Mouse (Mus musculus) liver, adult 2 months (tissue): Measurements from ENCODE around the gene Gm20388. TPM values are rescaled to one million over a fixed set of nuclear protein-coding genes. Genes with fewer than 3 reads are reported as not detected.
A peak's percentile ranks its signal among the peaks of the same experiment; 100 is the strongest.

ENCODE experiments used
- DNase-seq: peaks from one replicate; pipeline ENCODE4 v3.0.0-alpha.2; 2011; ENCODE audit warnings: low read depth, low spot score; ENCODE audit errors: extremely low read depth
- H3K27ac ChIP-seq: fragments of 200-500 bp; replicated peaks from 2 replicates; pipeline ENCODE4 v1.5.1; 2012; ENCODE audit warnings: low read depth, mild to moderate bottlenecking, control low read depth, inconsistent platforms, low read length; ENCODE audit not compliant: insufficient read depth
- H3K27me3 ChIP-seq: fragments of 200-500 bp; 2 replicates; pipeline ENCODE4 v1.6.1; 2012; ENCODE audit warnings: mild to moderate bottlenecking, moderate library complexity, low read length, inconsistent platforms; ENCODE audit not compliant: control insufficient read depth, insufficient read depth
- H3K36me3 ChIP-seq: fragments of 200-500 bp; 2 replicates; pipeline ENCODE4 v1.6.1; 2012; ENCODE audit warnings: low read length, inconsistent platforms; ENCODE audit not compliant: control insufficient read depth, insufficient read depth
- H3K4me1 ChIP-seq: fragments of 200-500 bp; 2 replicates; pipeline ENCODE4 v1.6.1; 2011; ENCODE audit warnings: low read length; ENCODE audit not compliant: control insufficient read depth, insufficient read depth
- H3K4me3 ChIP-seq: fragments of 200-500 bp; 2 replicates; pipeline ENCODE4 v1.5.1; 2011; ENCODE audit warnings: low read depth, mild to moderate bottlenecking, control low read depth, low read length, moderate library complexity; ENCODE audit not compliant: insufficient read depth
- H3K79me2 ChIP-seq: fragments of 200-500 bp; 2 replicates; pipeline ENCODE4 v1.6.1; 2012; ENCODE audit warnings: inconsistent platforms, mild to moderate bottlenecking, low read length, moderate library complexity; ENCODE audit not compliant: control insufficient read depth, insufficient read depth
- H3K9ac ChIP-seq: fragments of 200-500 bp; 2 replicates; pipeline ENCODE4 v1.6.1; 2012; ENCODE audit warnings: low read depth, mild to moderate bottlenecking, control low read depth, inconsistent platforms, low read length
- CTCF ChIP-seq: fragments of 200-500 bp; IDR thresholded peaks from 2 replicates; pipeline ENCODE4 v1.5.1; 2011; ENCODE audit warnings: low read depth, low read length, control low read depth
- POLR2A ChIP-seq: fragments of 200-500 bp; IDR thresholded peaks from 2 replicates; pipeline ENCODE4 v1.6.1; 2011; ENCODE audit warnings: low read length, control low read depth; ENCODE audit not compliant: insufficient read depth; ENCODE audit errors: extremely low read depth
- WGBS: fragments of 180-500 bp; shearing (Covaris S2); methylation state at CpG from one replicate; pipeline ENCODE4 v1.1.7; 2018; 5-methylcytosine and 5-hydroxymethylcytosine counted together
- polyA plus RNA-seq: library from polyadenylated mRNA; depleted of rRNA; stranded (reverse); fragments of >200 nt; gene quantifications from 2 replicates; pipeline ENCODE4 v1.2.3, GENCODE M21; 2012
- total RNA-seq: library from RNA; depleted of rRNA; stranded (reverse); fragments of >200 nt; gene quantifications from 2 replicates; pipeline ENCODE4 v1.2.3, GENCODE M21; 2014

Gm20388 gene
- total and polyA plus RNA-seq, 2 experiments: 6.4 to 19.9 TPM

- 73% methylated on average over 5 of the region's 5 CpGs for WGBS
- H3K9ac ChIP-seq: no peak overlapping the region
Measured at GRCm38 (mm10) chr8:120436491-120437030, 525.9 kb downstream of the Gm20388 start.

GRCm38 (mm10) chr8:120437207-120437606, 526.6 kb downstream of the Gm20388 start:
- Histone ChIP-seq H3K27ac (peak overlapping the region; percentile 80), H3K4me3 (no peak overlapping the region), H3K9ac (no peak overlapping the region), H3K27me3 (no peaks in the 10 kb centered on the region), H3K4me1 (peaks cover 28% of the 10 kb centered on the region), H3K79me2 (no peaks in the 10 kb centered on the region), H3K36me3 (no peaks in the 10 kb centered on the region)
- no peak for TF ChIP-seq CTCF
- TF ChIP-seq POLR2A: no peak
- peak; percentile 77 for DNase-seq
- WGBS: 27% methylated on average over 1 of the region's 1 CpGs

More at GRCm38 (mm10) chr8:120436491-120437030, 525.9 kb downstream of the Gm20388 start:
- Histone ChIP-seq H3K79me2 (no peaks in the 10 kb centered on the region), H3K27me3 (no peaks in the 10 kb centered on the region), H3K4me1 (peaks cover 23% of the 10 kb centered on the region), H3K36me3 (no peaks in the 10 kb centered on the region), H3K27ac (peak overlapping the region; percentile 80), H3K4me3 (no peak overlapping the region)
- TF ChIP-seq POLR2A: no peak
- no peak for TF ChIP-seq CTCF
- DNase-seq: peak; percentile 47

GRCm38 (mm10) chr8:120437666-120438395, 527.2 kb downstream of the Gm20388 start:
- 32% methylated on average over 21 of the region's 21 CpGs for WGBS
- Histone ChIP-seq H3K4me3 (no peak overlapping the region), H3K9ac (peak overlapping the region; percentile 60), H3K79me2 (no peaks in the 10 kb centered on the region), H3K27ac (peak overlapping the region; percentile 83), H3K36me3 (no peaks in the 10 kb centered on the region), H3K4me1 (peaks cover 34% of the 10 kb centered on the region), H3K27me3 (no peaks in the 10 kb centered on the region)
- no peak for TF ChIP-seq CTCF
- no peak for TF ChIP-seq POLR2A
- peak; percentile 92 for DNase-seq

- Histone ChIP-seq H3K27me3 (no peaks in the 10 kb centered on the region), H3K27ac (no peak overlapping the region), H3K9ac (no peak overlapping the region), H3K4me3 (no peak overlapping the region), H3K4me1 (peaks cover 36% of the 10 kb centered on the region), H3K36me3 (no peaks in the 10 kb centered on the region), H3K79me2 (no peaks in the 10 kb centered on the region)
- 76% methylated on average over 19 of the region's 19 CpGs for WGBS
- TF ChIP-seq CTCF (no peak), POLR2A (no peak)
- DNase-seq: no peak
Measured at GRCm38 (mm10) chr8:120439309-120439708, 528.7 kb downstream of the Gm20388 start.

GRCm38 (mm10) chr8:120440739-120441138, 530.1 kb downstream of the Gm20388 start:
- WGBS: 93% methylated on average over 12 of the region's 12 CpGs
- no peaks in the 10 kb centered on the region for H3K36me3 ChIP-seq
- no peaks in the 10 kb centered on the region for H3K27me3 ChIP-seq
- H3K79me2 ChIP-seq: no peaks in the 10 kb centered on the region
- H3K27ac ChIP-seq: no peak overlapping the region
- no peak for DNase-seq
- peaks cover 37% of the 10 kb centered on the region for H3K4me1 ChIP-seq
- TF ChIP-seq CTCF (no peak), POLR2A (no peak)
- no peak overlapping the region for H3K4me3 ChIP-seq
- no peak overlapping the region for H3K9ac ChIP-seq

GRCm38 (mm10) chr8:120441637-120442036, 531.0 kb downstream of the Gm20388 start:
- WGBS: 8% methylated on average over 6 of the region's 6 CpGs
- H3K4me3 ChIP-seq: no peak overlapping the region
- TF ChIP-seq POLR2A (no peak), CTCF (no peak)
- H3K36me3 ChIP-seq: no peaks in the 10 kb centered on the region
- H3K27me3 ChIP-seq: no peaks in the 10 kb centered on the region
- peaks cover 38% of the 10 kb centered on the region for H3K4me1 ChIP-seq
- H3K27ac ChIP-seq: peak overlapping the region; percentile 58
- no peaks in the 10 kb centered on the region for H3K79me2 ChIP-seq
- H3K9ac ChIP-seq: no peak overlapping the region
- DNase-seq: peak; percentile 97
